Mouse (Mus musculus) Patski (cell line): ENCODE results near the gene 1700067K01Rik. TPM values are rescaled to one million over a fixed set of nuclear protein-coding genes. Genes with fewer than 3 reads are reported as not detected.
"Not testable (repeated sequence)": the region's sequence is repeated elsewhere in the genome, so short reads cannot be mapped to it uniquely, and the experiment has no call there.

Experiments used
- ATAC-seq: fragments of 100-300 bp; one replicate; pipeline ENCODE4 v1.8.0; 2021
- CTCF ChIA-PET: fragments of 350-600 bp; sonication (Branson Sonifier 250); formaldehyde crosslinking; loops from one replicate; lab custom pipeline; 2022; ENCODE audit warnings: inconsistent platforms; lab: Charles Lee
- POLR2A ChIA-PET: fragments of 350-600 bp; sonication (Branson Sonifier 250); formaldehyde crosslinking; loops from one replicate; lab custom pipeline; 2022; ENCODE audit warnings: antibody characterized with exemption, inconsistent platforms; lab: Charles Lee
- DNase-seq: peaks from one replicate; pipeline ENCODE4 v3.0.0-alpha.2; 2011; ENCODE audit warnings: low read depth, low spot score
- H3K27me3 ChIP-seq: fragments of 371-371 bp; one replicate; pipeline ENCODE4 v1.5.1; 2021
- CTCF ChIP-seq: fragments of 100-300 bp; IDR thresholded peaks from one replicate; pipeline ENCODE4 v1.5.1; 2021
- in situ Hi-C: fragments of 300-500 bp; cut with MboI; formaldehyde crosslinking; loops from 3 replicates; pipeline ENCODE4 v1.11.1; 2018; ENCODE audit warnings: low pct_unique_long_range_greater_than_20kb, mixed read lengths
- polyA plus RNA-seq: library from polyadenylated mRNA; unstranded; gene quantifications from one replicate; pipeline ENCODE4 v1.2.3, GENCODE M21; 2021

1700067K01Rik gene
- polyA plus RNA-seq, 1 experiment from 2014 or later = 1.3 TPM

DNA sequence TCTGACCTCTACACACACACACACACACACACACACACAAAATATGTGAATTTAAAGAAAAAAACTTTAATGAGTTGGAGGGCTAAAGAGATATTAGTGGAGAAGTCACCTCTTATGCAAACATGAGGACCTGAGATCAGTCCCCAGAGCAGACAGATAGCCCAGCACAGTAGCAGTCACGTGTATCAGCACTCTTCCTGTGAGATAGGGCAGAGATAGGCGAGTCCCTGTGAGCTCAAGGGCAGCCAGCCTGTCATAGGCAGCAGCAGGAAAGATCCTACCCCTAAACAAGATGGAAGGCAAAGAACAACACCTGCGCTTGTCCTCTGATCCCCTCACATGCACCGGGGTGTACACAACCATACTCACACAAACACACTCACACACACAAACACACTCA is 18.9 kb upstream of the 1700067K01Rik start:
- H3K27me3 ChIP-seq = no peaks in the 10 kb centered on the region
- in situ Hi-C loops = no loop called here
- ChIA-PET POLR2A (no interaction called here), CTCF (no interaction called here)
- DNase-seq (no peak), ATAC-seq (no peak)
- TF ChIP-seq CTCF = no peak

DNA sequence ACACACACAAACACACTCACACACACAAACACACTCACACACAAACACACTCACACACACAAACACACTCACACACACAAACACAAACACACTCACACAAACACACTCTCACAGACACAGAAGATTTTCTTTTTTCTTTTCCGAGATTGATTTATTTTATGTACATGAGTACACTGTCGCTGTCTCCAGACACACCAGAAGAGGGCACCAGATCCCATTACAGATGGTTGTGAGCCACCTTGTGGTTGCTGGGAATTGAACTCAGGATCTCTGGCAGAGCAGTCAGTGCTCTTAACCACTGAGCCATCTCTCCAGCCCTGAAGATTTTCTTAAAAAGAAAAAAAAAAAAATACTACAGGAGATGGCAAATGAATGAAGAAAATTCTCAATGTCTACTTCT is 18.1 kb upstream of the 1700067K01Rik start:
- in situ Hi-C loops, DNase-seq, POLR2A ChIA-PET, CTCF ChIA-PET, ATAC-seq, H3K27me3 ChIP-seq: not testable (repeated sequence)

DNA sequence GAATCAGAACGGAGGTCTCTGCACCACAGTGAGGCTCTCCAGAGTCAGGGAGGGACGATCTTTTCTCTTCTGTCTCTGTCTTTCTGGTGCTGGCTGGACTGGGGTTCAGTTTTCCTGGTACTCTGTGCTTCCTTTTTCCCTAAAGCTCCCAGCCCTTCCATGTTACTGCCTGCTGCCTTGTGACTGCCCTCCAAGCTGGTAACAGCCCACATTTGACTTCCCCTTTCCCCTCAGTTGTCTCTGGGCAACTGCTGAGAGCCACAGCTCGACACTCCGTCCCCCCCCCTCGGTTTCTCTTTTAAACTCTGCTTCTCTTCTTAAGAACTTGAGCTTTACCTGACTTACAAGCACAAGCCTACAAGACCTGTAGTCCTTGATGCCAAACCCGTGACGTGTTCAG is 12.1 kb upstream of the 1700067K01Rik start:
- in situ Hi-C loops = no loop called here

DNA sequence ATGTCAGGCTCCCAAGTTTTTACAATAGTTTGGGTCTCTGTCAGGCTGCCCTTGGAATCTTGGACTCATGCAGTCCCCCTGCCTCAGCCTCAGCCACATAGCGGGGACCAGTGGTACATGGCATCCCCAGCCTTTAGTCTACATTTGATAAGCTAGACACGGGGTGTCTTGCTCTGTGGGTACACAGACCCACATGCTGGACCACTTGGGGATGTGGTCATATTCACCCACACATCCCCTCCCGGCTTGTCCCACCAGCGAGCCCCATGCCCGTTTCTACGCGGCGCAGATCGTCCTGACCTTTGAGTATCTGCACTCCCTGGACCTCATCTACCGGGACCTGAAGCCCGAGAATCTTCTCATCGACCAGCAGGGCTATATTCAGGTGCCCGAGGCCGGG is 11.1 kb upstream of the 1700067K01Rik start:
- DNase-seq (no peak), ATAC-seq (no peak)
- H3K27me3 ChIP-seq = no peaks in the 10 kb centered on the region
- in situ Hi-C loops = no loop called here
- no peak for TF ChIP-seq CTCF
- ChIA-PET POLR2A (no interaction called here), CTCF (no interaction called here)

More for the DNA sequence above, 12.1 kb upstream of the 1700067K01Rik start:
- TF ChIP-seq CTCF = no peak
- DNase-seq (no peak), ATAC-seq (no peak)
- CTCF ChIA-PET = no interaction called here
- H3K27me3 ChIP-seq = no peaks in the 10 kb centered on the region
- POLR2A ChIA-PET = interaction anchor here (0.6 to 1.0 kb wide), 2 partner anchors 12 to 88 kb away, joined by 3 to 5 read pairs; no protein-coding TSS in a partner anchor

DNA sequence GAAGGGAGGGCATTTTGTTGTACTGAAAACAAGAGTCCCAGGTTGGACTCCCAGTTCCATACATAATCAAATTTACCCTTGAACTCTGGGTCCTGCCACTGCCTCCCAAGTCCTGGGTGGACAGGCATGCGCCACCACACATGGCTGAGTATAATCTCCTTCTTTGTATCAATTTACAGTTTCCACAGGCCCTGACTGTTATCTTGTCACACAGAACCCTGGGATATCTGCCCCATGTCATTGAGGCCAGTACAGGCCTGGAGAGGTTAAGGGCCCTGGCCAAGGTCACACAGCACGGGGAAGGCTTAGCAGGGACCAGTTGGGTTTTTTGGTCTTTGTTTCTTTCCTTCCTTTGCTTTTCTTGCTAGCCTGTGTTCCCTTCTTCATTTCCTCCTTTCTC is 8.8 kb upstream of the 1700067K01Rik start:
- ChIA-PET POLR2A (no interaction called here), CTCF (interaction anchor here (1.2 kb wide), 1 partner anchor 17 kb away, joined by 4 read pairs; no protein-coding TSS in a partner anchor)
- DNase-seq = no peak
- H3K27me3 ChIP-seq = no peaks in the 10 kb centered on the region
- in situ Hi-C loops = no loop called here
- ATAC-seq = no peak
- TF ChIP-seq CTCF = no peak

DNA sequence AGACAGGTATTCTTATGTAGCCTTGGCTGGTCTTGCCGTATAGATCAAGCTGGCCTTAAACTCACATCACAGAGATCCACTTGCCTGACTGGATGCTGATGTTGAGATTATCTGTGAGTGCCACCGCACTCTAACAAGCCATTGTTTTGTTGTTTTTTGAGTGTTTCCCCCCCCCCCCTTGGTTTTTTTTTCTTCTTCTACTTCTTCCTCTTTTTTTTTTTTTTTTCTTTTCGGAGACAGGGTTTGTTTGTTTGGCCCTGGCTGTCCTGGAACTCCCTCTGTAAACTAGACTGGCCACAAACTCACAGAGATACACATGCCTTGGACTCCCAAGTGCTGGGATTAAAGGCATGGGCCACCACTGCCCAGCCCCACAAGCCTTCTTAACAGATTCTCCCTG is 7.3 kb upstream of the 1700067K01Rik start:
- in situ Hi-C loops = no loop called here
- no peak for TF ChIP-seq CTCF
- H3K27me3 ChIP-seq = no peaks in the 10 kb centered on the region
- ChIA-PET POLR2A (interaction anchor here (0.6 kb wide), 1 partner anchor 1569 kb away, joined by 4 read pairs; no protein-coding TSS in a partner anchor), CTCF (interaction anchor here (1.1 kb wide), 1 partner anchor 8 kb away, joined by 3 read pairs; no protein-coding TSS in a partner anchor)
- ATAC-seq (no peak), DNase-seq (no peak)

DNA sequence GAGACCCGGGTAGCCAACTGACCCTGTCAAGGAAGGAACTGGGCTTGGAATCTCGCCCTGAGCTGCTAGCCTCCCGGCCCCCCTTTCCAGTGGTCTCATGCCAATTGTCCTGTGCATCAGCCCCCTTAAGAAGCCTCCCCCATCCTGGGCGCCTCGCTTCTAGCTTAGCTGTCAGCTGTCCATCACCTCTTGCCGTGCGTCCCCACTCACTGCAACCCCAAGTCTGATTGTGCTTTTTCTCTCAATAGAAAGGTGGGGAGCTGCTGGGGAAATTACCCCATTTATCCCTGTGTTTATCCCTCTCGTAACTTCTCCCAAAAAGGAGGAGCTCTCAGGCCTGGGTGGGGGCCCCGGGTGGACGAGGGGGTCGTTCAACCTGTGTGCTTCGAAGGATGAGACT is 5.3 kb upstream of the 1700067K01Rik start:
- no peak for ATAC-seq
- no peak for DNase-seq
- ChIA-PET CTCF (no interaction called here), POLR2A (no interaction called here)
- in situ Hi-C loops = no loop called here
- no peaks in the 10 kb centered on the region for H3K27me3 ChIP-seq
- TF ChIP-seq CTCF = no peak

DNA sequence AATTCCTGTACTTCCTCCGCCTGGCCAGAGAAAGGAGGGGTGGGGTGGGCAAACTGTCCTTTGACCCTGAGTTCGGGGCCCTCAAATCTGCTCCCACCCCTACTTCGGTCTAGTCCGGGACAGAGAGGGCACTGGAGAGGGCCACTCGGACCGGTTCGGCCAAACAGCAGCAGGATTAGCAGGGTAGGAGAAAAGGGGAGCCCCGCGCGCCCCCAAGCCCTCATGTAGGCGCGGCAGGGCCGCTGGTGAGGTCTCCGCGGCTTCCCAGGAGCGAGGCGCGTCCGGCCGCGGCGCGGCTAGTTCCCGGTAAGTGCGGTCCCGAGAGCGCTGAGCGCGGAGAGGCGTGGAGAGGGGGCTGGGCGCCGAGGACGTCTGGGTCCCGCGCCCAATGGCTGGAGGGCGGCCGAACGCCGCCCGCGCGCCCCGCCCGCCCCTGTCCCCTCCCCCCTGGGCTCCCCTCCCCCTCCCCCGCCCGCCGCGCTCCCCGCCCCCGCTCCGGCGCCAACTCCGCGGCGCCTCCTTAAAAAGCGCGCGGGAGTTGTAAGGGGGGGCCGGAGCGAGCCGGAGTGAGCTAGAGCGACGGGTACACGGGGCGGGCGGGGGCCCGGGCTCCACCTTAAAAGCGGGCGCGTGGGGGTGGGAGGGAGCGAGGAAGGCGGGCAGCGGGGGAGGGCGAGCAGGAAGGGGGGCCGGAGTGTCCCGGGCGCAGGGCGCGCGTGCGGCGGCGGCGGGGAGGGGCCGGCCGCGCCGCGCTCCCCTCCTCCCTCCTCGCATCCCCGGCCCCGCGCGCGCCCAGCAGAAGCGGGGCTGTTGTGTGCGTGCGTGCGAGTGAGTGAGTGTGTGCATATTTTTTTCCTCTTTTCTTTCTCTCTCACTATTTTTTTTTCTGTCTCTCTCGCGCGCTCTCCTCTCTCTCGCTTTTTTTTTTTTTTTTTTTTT is 4.5 kb upstream of the 1700067K01Rik start:
- CTCF ChIA-PET = interaction anchor here (0.9 kb wide), 1 partner anchor 9 kb away, joined by 4 read pairs; no protein-coding TSS in a partner anchor
- DNase-seq = no peak

DNA sequence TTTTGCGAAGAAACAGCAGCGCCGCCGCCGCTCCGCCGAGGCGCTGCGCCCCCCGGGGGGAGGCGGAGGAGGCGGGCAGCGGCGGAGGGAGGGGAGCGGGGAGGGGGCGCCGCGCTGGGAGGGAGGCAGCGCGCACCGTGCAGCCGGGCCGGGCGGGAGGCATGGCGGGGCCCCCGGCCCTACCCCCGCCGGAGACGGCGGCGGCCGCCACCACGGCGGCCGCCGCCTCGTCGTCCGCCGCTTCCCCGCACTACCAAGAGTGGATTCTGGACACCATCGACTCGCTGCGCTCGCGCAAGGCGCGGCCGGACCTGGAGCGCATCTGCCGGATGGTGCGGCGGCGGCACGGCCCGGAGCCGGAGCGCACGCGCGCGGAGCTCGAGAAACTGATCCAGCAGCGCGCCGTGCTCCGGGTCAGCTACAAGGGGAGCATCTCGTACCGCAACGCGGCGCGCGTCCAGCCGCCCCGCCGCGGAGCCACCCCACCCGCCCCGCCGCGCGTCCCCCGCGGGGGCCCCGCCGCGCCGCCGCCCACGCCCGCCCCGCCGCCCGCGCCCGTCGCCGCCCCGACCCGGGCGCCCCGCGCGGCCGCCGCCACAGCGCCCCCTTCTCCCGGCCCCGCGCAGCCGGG is 3.7 kb upstream of the 1700067K01Rik start, which contains the start of gene Samd1:
Gene Samd1, plus strand, starts transcription at position 162 of the 631 bp plus-strand sequence.
- ChIA-PET POLR2A (no interaction called here), CTCF (interaction anchor here (0.9 kb wide), 1 partner anchor 9 kb away, joined by 4 read pairs; no protein-coding TSS in a partner anchor)
- peak; percentile 34 for ATAC-seq
- in situ Hi-C loops = no loop called here
- no peak for DNase-seq
- H3K27me3 ChIP-seq = no peaks in the 10 kb centered on the region
- no peak for TF ChIP-seq CTCF

More for the DNA sequence above, 4.5 kb upstream of the 1700067K01Rik start:
- POLR2A ChIA-PET = no interaction called here
- H3K27me3 ChIP-seq = no peaks in the 10 kb centered on the region
- no peak for TF ChIP-seq CTCF
- ATAC-seq = peak; percentile 44
- in situ Hi-C loops = no loop called here

DNA sequence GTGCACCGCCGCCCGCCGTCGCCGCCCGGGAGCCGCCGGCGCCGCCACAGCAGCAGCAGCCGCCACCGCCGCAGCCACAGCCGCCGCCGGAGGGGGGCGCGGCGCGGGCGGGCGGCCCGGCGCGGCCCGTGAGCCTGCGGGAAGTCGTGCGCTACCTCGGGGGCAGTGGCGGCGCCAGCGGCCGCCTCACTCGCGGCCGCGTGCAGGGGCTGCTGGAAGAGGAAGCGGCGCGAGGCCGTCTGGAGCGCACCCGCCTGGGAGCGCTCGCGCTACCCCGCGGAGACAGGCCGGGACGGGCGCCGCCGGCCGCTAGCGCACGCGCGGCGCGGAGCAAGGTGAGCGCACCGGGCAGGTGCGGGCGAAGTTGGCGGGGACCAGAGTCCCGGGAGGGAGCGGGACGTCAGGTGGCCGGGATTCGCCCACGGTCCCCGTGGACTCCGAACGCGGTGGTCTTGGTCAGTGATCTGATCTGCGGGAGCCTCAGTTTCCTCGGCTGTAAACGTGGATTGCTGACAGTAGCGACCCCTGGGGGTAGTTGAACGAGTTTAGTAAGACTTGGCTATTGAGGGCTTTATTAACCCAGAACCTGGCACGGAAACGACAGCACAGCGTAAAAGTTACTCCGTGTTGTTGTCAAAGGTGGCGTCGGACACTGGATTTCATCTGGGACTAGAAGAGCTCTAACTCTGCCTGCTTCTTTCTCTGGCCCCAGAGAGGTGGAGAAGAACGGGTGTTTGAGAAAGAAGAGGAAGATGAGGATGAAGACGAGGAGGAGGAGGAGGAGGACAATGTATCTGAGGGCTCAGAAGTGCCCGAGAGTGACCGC is 2.9 kb upstream of the 1700067K01Rik start:
- H3K27me3 ChIP-seq = no peaks in the 10 kb centered on the region
- ChIA-PET POLR2A (interaction anchor here (0.7 kb wide), 1 partner anchor 25 kb away, joined by 3 read pairs; no protein-coding TSS in a partner anchor), CTCF (interaction anchor here (0.9 to 1.2 kb wide), 3 partner anchors 10 to 43 kb away, joined by 3 to 4 read pairs (median 4); partner anchors contain the start of genes Asf1b and Gm10644)
- DNase-seq (no peak), ATAC-seq (peak; percentile 23)
- no peak for TF ChIP-seq CTCF
- in situ Hi-C loops = no loop called here
